Mouse (Mus musculus): Measurements from ENCODE around the gene Ankrd54.

DNA sequence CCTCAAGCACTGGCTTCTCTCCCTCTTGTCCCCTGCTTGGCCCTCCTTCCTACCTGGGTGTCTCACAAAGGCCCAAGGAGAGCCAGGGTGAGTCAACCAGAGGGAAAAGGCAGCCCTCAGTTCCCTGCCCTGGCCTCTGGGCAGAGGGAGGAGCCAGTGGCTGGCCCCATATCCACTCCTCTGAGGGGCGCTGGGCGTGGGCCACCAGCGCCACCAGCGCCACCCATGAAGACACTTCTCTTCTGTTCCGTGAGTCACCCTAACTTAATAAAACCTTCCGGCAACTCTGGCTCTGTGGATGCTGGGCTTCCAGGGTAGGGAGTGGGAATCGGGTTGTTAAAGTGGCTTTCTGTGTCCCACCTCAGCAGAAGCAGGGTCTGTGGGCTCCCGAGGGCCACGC lies 57.1 kb downstream of the Ankrd54 start:
- TF ChIP-seq CTCF (IDR thresholded peaks at IDR 0.05; ENCODE audit: insufficient read depth, low read length) (no peak), POLR2A (IDR thresholded peaks at IDR 0.05; ENCODE audit: borderline replicate concordance, extremely low read depth, low read depth, low read length) (no peak)
